Comparison of ENCODE assay signal across 15 mouse cellular contexts in genomic region chr6:127236510-127237109, GRCm38 (mm10).
DNase-seq lines count a peak whose midpoint lies in the region; ATAC-seq lines count a peak whose summit lies in the region.
"Had no signal": no experiment of that assay in that cellular context is flagged by ENCODE, and none has a peak within 500 bp of the region (broad histone marks: within the 10 kb centered on the region; RNA-seq: fewer than 3 reads in every experiment).

No protein-coding gene starts in this region.

- WGBS in midbrain, embryonic 15.5 days, result 58% methylated on average over 4 of the region's 4 CpGs

- peak; percentile 71; the same call in 1 of the 2 replicates for ATAC-seq in midbrain, embryonic 15.5 days (replicated peaks)

- H3K9ac ChIP-seq in midbrain, embryonic 15.5 days, result no peak overlapping the region
- H3K9ac ChIP-seq: heart, embryonic 13.5 days; hindbrain, embryonic 13.5 days; neural tube, embryonic 12.5 days had no signal

- H3K4me2 ChIP-seq in midbrain, embryonic 15.5 days, result no peak overlapping the region
- H3K4me2 ChIP-seq: heart, embryonic 13.5 days; hindbrain, embryonic 13.5 days; neural tube, embryonic 12.5 days had no signal

- no peak overlapping the region for H3K4me3 ChIP-seq in midbrain, embryonic 15.5 days
- H3K4me3 ChIP-seq: heart, embryonic 13.5 days; hindbrain, embryonic 13.5 days; neural tube, embryonic 12.5 days had no signal

- DNase-seq in heart, adult 9 months (ENCODE audit: low spot score in 2 of 2), result peak; percentile 13 to 38
- no peak for DNase-seq in heart, postnatal 14 days
- peak; percentile 36 to 68 for DNase-seq in right cerebral cortex, postnatal 10 days (ENCODE audit: low spot score in 2 of 2)
- DNase-seq in right cerebral cortex, postnatal 25 days, result no peak
- DNase-seq in cerebellum, postnatal 4 days (ENCODE audit: low spot score in 2 of 2), result no peak
- no peak for DNase-seq in ovary, postnatal 14 days (ENCODE audit: low spot score)
- no peak for DNase-seq in layer of hippocampus, postnatal 36 days
- DNase-seq: adrenal gland, postnatal 36 days; cerebellum, adult 11-12 months; layer of hippocampus, adult 9-11 months; thymus, adult 18-20 months had no signal

- H3K27ac ChIP-seq in midbrain, embryonic 15.5 days, result no peak overlapping the region
- H3K27ac ChIP-seq: heart, embryonic 13.5 days; hindbrain, embryonic 13.5 days; neural tube, embryonic 12.5 days had no signal

- H3K9me3 ChIP-seq in midbrain, embryonic 15.5 days, result no peaks in the 10 kb centered on the region
- H3K9me3 ChIP-seq: heart, embryonic 13.5 days; hindbrain, embryonic 13.5 days; neural tube, embryonic 12.5 days had no signal

- no peaks in the 10 kb centered on the region for H3K4me1 ChIP-seq in midbrain, embryonic 15.5 days
- H3K4me1 ChIP-seq: heart, embryonic 13.5 days; hindbrain, embryonic 13.5 days; neural tube, embryonic 12.5 days had no signal

- H3K27me3 ChIP-seq in midbrain, embryonic 15.5 days (replicated peaks), result no peaks in the 10 kb centered on the region
- H3K27me3 ChIP-seq: hindbrain, embryonic 13.5 days; neural tube, embryonic 12.5 days had no signal

- intact Hi-C loops in heart, postnatal 14 days (cut with DNase I), result loop anchor here (1.0 kb wide), 1 partner anchor 9 kb away; no protein-coding TSS in a partner anchor

- H3K36me3 ChIP-seq in midbrain, embryonic 15.5 days (replicated peaks), result no peaks in the 10 kb centered on the region
- H3K36me3 ChIP-seq: heart, embryonic 13.5 days; hindbrain, embryonic 13.5 days; neural tube, embryonic 12.5 days had no signal

Comparison
In these comparisons a context has a peak if more than half of its experiments do, and no peak if none do; other contexts are left out.
1. DNase-seq: peak in heart, adult 9 months (2 of 2) and right cerebral cortex, postnatal 10 days (2 of 2); none in heart, postnatal 14 days (0 of 2), right cerebral cortex, postnatal 25 days (single experiment), cerebellum, postnatal 4 days (0 of 2), ovary, postnatal 14 days (single experiment) and layer of hippocampus, postnatal 36 days (0 of 2).